Mouse (Mus musculus) layer of hippocampus, postnatal 25 days (tissue): Measurements from ENCODE around the gene Nek5. TPM values are rescaled to one million over a fixed set of nuclear protein-coding genes. Genes with fewer than 3 reads are reported as not detected.

ENCODE experiments used
- DNase-seq, 2 experiments: peaks; one replicate each; pipeline ENCODE4 v3.0.0; 2022; ENCODE audit warnings: mixed read lengths in 2 of 2, low spot score in 1 of 2; ENCODE audit errors: extremely low spot score in 1 of 2
- total RNA-seq, 2 experiments: library from RNA; stranded (reverse); gene quantifications; 2 replicates each; pipeline ENCODE4 v1.2.3; 2021

The Nek5 gene
- total RNA-seq, 2 experiments from 2014 or later: 0.34 to 0.47 TPM

DNA sequence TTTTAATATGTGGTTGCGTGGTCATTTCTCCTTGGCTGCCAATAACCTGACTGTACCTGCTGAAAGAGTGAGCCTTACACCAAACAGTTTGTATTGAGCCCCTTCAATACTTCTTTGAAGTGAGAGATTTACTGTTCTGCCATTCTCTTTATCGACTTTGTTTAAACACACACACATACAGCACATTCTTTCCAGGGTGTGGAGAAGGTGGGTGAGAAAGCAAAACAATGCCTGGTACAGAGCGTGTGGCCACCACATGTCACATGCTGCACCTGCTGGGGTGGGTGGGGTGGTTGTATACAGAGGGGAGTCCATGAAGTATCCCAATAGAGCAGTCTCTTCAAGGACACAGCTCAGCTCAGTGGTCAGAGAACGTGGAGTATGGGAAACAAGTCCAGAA lies 99.6 kb downstream of the Nek5 start:
- no peak for DNase-seq

Other genes starting within 250 kb of the Nek5 start
- not detected for gene Defb9, start 239.6 kb downstream of the Nek5 start, total RNA-seq
- gene Defb11, start 218.6 kb downstream of the Nek5 start, total RNA-seq: 1 to 10 TPM in 1 of 2 experiments, not detected in 1; 1.9 TPM
- not detected for gene Defb15, start 192.3 kb downstream of the Nek5 start, total RNA-seq
- not detected for gene Defb35, start 186.7 kb downstream of the Nek5 start, total RNA-seq
- not detected for gene Defb13, start 178.3 kb downstream of the Nek5 start, total RNA-seq
- not detected for gene Fam90a1a, start 166.3 kb downstream of the Nek5 start, total RNA-seq
- not detected for gene Ccdc70, start 155.3 kb downstream of the Nek5 start, total RNA-seq
- 1 to 10 TPM; 2.3 to 2.5 TPM for gene Atp7b, start 64.7 kb downstream of the Nek5 start, total RNA-seq
- 10 to 100 TPM; 34.2 to 39.1 TPM for gene Alg11, start 64.3 kb downstream of the Nek5 start, total RNA-seq
- 1 to 10 TPM; 2.5 to 2.8 TPM for gene Nek3, start 41.4 kb upstream of the Nek5 start, total RNA-seq
- 1 to 10 TPM; 1.4 to 1.9 TPM for gene Ckap2, start 60.8 kb upstream of the Nek5 start, total RNA-seq
- gene Vps36, start 67.8 kb upstream of the Nek5 start, total RNA-seq: 10 to 100 TPM; 28.0 to 30.9 TPM
- 1 to 10 TPM; 3.7 to 4.1 TPM for gene Thsd1, start 102.3 kb upstream of the Nek5 start, total RNA-seq
- not detected for gene Tpte, start 158.4 kb upstream of the Nek5 start, total RNA-seq